Mouse (Mus musculus): Measurements from ENCODE around the gene 1700123O20Rik. TPM values are rescaled to one million over a fixed set of nuclear protein-coding genes. Genes with fewer than 3 reads are reported as not detected.

Gene 1700123O20Rik
- total RNA-seq, 1 experiment: 26.7 TPM

- no peak overlapping the region for H3K4me3 ChIP-seq (ENCODE audit: insufficient read depth in 1 of 2, low read depth in 1 of 2, low read length in 2 of 2, poor library complexity in 1 of 2, severe bottlenecking in 1 of 2)
- H3K27ac ChIP-seq (ENCODE audit: insufficient read depth, low read depth, low read length, poor library complexity, severe bottlenecking): no peak overlapping the region
- TF ChIP-seq MAFK (IDR thresholded peaks at IDR 0.05; ENCODE audit: insufficient read depth, low read depth, low read length): no peak
- TF ChIP-seq HCFC1 (IDR thresholded peaks at IDR 0.05; ENCODE audit: borderline replicate concordance, insufficient read depth, low read length): no peak
- no peak for TF ChIP-seq CHD2 (IDR thresholded peaks at IDR 0.05; ENCODE audit: low read depth, low read length)
- no peak for TF ChIP-seq ZNF384 (IDR thresholded peaks at IDR 0.05; ENCODE audit: low read depth, low read length)
- no peak for TF ChIP-seq ZC3H11A (IDR thresholded peaks at IDR 0.05; ENCODE audit: borderline replicate concordance, low read depth, low read length)
- DNase-seq (ENCODE audit: low read depth, low spot score): no peak
- no peak overlapping the region for H3K9ac ChIP-seq (ENCODE audit: insufficient read depth, low read depth, low read length, poor library complexity, severe bottlenecking)
- H3K36me3 ChIP-seq (ENCODE audit: control insufficient read depth, insufficient read depth, low read length, poor library complexity, severe bottlenecking): no peaks in the 10 kb centered on the region
- H3K9me3 ChIP-seq (ENCODE audit: control insufficient read depth, insufficient read depth, low read depth, low read length): no peaks in the 10 kb centered on the region
- no peaks in the 10 kb centered on the region for H3K4me1 ChIP-seq (ENCODE audit: control insufficient read depth in 2 of 2, insufficient read depth in 2 of 2, low read length in 2 of 2, poor library complexity in 1 of 2)
- in situ Hi-C loops (cut with MboI; ENCODE audit: low sequenced_read_pairs in 2 of 2, unreplicated experiment in 2 of 2): no loop called here
Observed at GRCm38 (mm10) chr14:54720041-54720440, 34.0 kb downstream of the 1700123O20Rik start.

DNA sequence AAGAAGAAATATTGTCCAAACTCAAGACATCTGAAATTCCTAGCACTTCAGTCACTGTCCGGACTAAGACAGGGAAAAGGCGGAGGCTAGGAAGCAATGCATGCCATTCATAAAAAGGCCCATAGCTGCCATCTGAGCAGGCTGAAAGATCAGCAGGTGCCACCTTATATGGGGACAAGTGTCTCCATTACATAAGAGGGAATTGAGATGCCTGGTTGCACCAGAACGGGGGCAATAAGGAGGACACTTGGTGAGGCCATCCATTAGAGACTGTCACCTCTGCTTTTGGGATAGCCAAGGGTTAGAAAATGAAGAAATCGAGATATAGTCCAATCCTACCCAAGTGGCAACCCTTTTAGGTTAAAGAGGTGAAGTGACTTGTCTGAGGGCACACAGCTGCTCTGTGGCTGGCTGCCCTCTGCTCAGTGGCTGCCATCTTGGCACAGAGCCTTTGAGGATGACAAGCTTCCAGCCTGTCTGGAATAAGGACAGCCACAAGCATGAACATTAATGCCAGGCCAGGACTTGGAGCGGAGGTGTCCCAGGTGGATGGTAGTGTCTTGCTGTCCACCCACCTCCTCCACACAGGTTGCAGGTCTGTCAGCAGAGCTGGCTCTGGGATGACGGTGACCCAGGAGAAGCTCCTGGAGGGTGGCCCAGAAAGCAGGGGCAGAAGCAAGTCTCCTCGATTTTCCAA, 34.8 kb downstream of the 1700123O20Rik start:
- in situ Hi-C loops (cut with MboI; ENCODE audit: low sequenced_read_pairs in 2 of 2, unreplicated experiment in 2 of 2): no loop called here
- H3K27ac ChIP-seq (ENCODE audit: insufficient read depth, low read depth, low read length, poor library complexity, severe bottlenecking): no peak overlapping the region
- H3K4me3 ChIP-seq (ENCODE audit: insufficient read depth in 1 of 2, low read depth in 1 of 2, low read length in 2 of 2, poor library complexity in 1 of 2, severe bottlenecking in 1 of 2): no peak overlapping the region
- no peaks in the 10 kb centered on the region for H3K9me3 ChIP-seq (ENCODE audit: control insufficient read depth, insufficient read depth, low read depth, low read length)
- no peaks in the 10 kb centered on the region for H3K36me3 ChIP-seq (ENCODE audit: control insufficient read depth, insufficient read depth, low read length, poor library complexity, severe bottlenecking)
- no peak for TF ChIP-seq ZNF384 (IDR thresholded peaks at IDR 0.05; ENCODE audit: low read depth, low read length)
- TF ChIP-seq CHD2 (IDR thresholded peaks at IDR 0.05; ENCODE audit: low read depth, low read length): no peak
- no peak for TF ChIP-seq ZC3H11A (IDR thresholded peaks at IDR 0.05; ENCODE audit: borderline replicate concordance, low read depth, low read length)
- no peak for TF ChIP-seq MAFK (IDR thresholded peaks at IDR 0.05; ENCODE audit: insufficient read depth, low read depth, low read length)
- no peak for TF ChIP-seq HCFC1 (IDR thresholded peaks at IDR 0.05; ENCODE audit: borderline replicate concordance, insufficient read depth, low read length)
- no peaks in the 10 kb centered on the region for H3K4me1 ChIP-seq (ENCODE audit: control insufficient read depth in 2 of 2, insufficient read depth in 2 of 2, low read length in 2 of 2, poor library complexity in 1 of 2)
- DNase-seq (ENCODE audit: low read depth, low spot score): no peak
- no peak overlapping the region for H3K9ac ChIP-seq (ENCODE audit: insufficient read depth, low read depth, low read length, poor library complexity, severe bottlenecking)

DNA sequence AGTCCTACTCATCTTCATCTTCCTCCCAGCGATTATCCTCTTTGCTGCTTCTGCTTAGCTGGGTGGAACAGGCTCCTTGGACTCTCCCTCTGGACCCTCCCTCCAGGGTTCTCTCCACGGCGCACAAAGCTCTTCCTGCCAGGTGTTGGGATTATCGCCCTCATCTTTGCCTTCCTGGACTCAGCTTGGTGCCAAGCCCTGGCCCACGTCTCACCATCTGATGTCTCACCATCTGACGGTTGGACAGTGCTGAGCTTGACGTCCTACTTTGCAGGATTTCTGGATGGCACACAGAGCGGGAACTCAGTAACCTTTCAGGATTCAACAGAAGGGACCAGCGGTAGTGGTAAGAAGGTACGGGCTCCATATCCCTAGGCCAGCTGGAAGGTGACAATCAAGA, 35.7 kb downstream of the 1700123O20Rik start:
- Histone ChIP-seq H3K9ac (ENCODE audit: insufficient read depth, low read depth, low read length, poor library complexity, severe bottlenecking) (no peak overlapping the region), H3K36me3 (ENCODE audit: control insufficient read depth, insufficient read depth, low read length, poor library complexity, severe bottlenecking) (no peaks in the 10 kb centered on the region), H3K4me1 (ENCODE audit: control insufficient read depth in 2 of 2, insufficient read depth in 2 of 2, low read length in 2 of 2, poor library complexity in 1 of 2) (no peaks in the 10 kb centered on the region), H3K4me3 (ENCODE audit: insufficient read depth in 1 of 2, low read depth in 1 of 2, low read length in 2 of 2, poor library complexity in 1 of 2, severe bottlenecking in 1 of 2) (no peak overlapping the region), H3K27ac (ENCODE audit: insufficient read depth, low read depth, low read length, poor library complexity, severe bottlenecking) (no peak overlapping the region), H3K9me3 (ENCODE audit: control insufficient read depth, insufficient read depth, low read depth, low read length) (no peaks in the 10 kb centered on the region)
- DNase-seq (ENCODE audit: low read depth, low spot score): no peak
- TF ChIP-seq CHD2 (IDR thresholded peaks at IDR 0.05; ENCODE audit: low read depth, low read length): no peak
- no peak for TF ChIP-seq MAFK (IDR thresholded peaks at IDR 0.05; ENCODE audit: insufficient read depth, low read depth, low read length)
- TF ChIP-seq ZNF384 (IDR thresholded peaks at IDR 0.05; ENCODE audit: low read depth, low read length): no peak
- no peak for TF ChIP-seq HCFC1 (IDR thresholded peaks at IDR 0.05; ENCODE audit: borderline replicate concordance, insufficient read depth, low read length)
- TF ChIP-seq ZC3H11A (IDR thresholded peaks at IDR 0.05; ENCODE audit: borderline replicate concordance, low read depth, low read length): no peak
- in situ Hi-C loops (cut with MboI; ENCODE audit: low sequenced_read_pairs in 2 of 2, unreplicated experiment in 2 of 2): no loop called here

- H3K9ac ChIP-seq (ENCODE audit: insufficient read depth, low read depth, low read length, poor library complexity, severe bottlenecking): no peak overlapping the region
- H3K4me3 ChIP-seq (ENCODE audit: insufficient read depth in 1 of 2, low read depth in 1 of 2, low read length in 2 of 2, poor library complexity in 1 of 2, severe bottlenecking in 1 of 2): no peak overlapping the region
- H3K4me1 ChIP-seq (ENCODE audit: control insufficient read depth in 2 of 2, insufficient read depth in 2 of 2, low read length in 2 of 2, poor library complexity in 1 of 2): no peaks in the 10 kb centered on the region
- H3K36me3 ChIP-seq (ENCODE audit: control insufficient read depth, insufficient read depth, low read length, poor library complexity, severe bottlenecking): no peaks in the 10 kb centered on the region
- in situ Hi-C loops (cut with MboI; ENCODE audit: low sequenced_read_pairs in 2 of 2, unreplicated experiment in 2 of 2): no loop called here
- DNase-seq (ENCODE audit: low read depth, low spot score): no peak
- no peak overlapping the region for H3K27ac ChIP-seq (ENCODE audit: insufficient read depth, low read depth, low read length, poor library complexity, severe bottlenecking)
- TF ChIP-seq MAFK (IDR thresholded peaks at IDR 0.05; ENCODE audit: insufficient read depth, low read depth, low read length) (no peak), ZC3H11A (IDR thresholded peaks at IDR 0.05; ENCODE audit: borderline replicate concordance, low read depth, low read length) (no peak), HCFC1 (IDR thresholded peaks at IDR 0.05; ENCODE audit: borderline replicate concordance, insufficient read depth, low read length) (no peak), ZNF384 (IDR thresholded peaks at IDR 0.05; ENCODE audit: low read depth, low read length) (no peak), CHD2 (IDR thresholded peaks at IDR 0.05; ENCODE audit: low read depth, low read length) (no peak)
- H3K9me3 ChIP-seq (ENCODE audit: control insufficient read depth, insufficient read depth, low read depth, low read length): no peaks in the 10 kb centered on the region
Observed at GRCm38 (mm10) chr14:54724049-54724448, 38.0 kb downstream of the 1700123O20Rik start.
